Mouse (Mus musculus) hindbrain, postnatal 0 days (tissue): ENCODE measurements around the gene Polg2. TPM values are rescaled to one million over a fixed set of nuclear protein-coding genes. Genes with fewer than 3 reads are reported as not detected.
"Not testable (repeated sequence)": the region's sequence is repeated elsewhere in the genome, so short reads cannot be mapped to it uniquely, and the experiment has no call there.

ENCODE experiments used
- ATAC-seq: fragments of 200-750 bp; cut with Nextera tagmentation; 2 replicates; pipeline ENCODE4 v1.8.0; 2017; ENCODE audit warnings: mild to moderate bottlenecking, moderate TSS enrichment, moderate library complexity
- DNase-seq: peaks from one replicate; pipeline ENCODE4 v3.0.0-alpha.2; 2015; ENCODE audit warnings: low spot score
- H3K27ac ChIP-seq: fragments of 300-500 bp; sonication (generic); 2 replicates; pipeline ENCODE4 v1.5.1; 2014; ENCODE audit warnings: mild to moderate bottlenecking
- H3K27me3 ChIP-seq: fragments of 300-500 bp; sonication (generic); 2 replicates; pipeline ENCODE4 v1.6.1; 2014; ENCODE audit warnings: low read length, mixed read lengths; ENCODE audit not compliant: insufficient read depth
- H3K36me3 ChIP-seq: fragments of 300-500 bp; sonication (generic); 2 replicates; pipeline ENCODE4 v1.6.1; 2014; ENCODE audit warnings: low read length, mixed read lengths; ENCODE audit not compliant: insufficient read depth
- H3K4me1 ChIP-seq: fragments of 300-500 bp; sonication (generic); 2 replicates; pipeline ENCODE4 v1.6.1; 2014; ENCODE audit warnings: antibody characterized with exemption, low read length, mixed read lengths; ENCODE audit not compliant: insufficient read depth
- H3K4me2 ChIP-seq: fragments of 300-500 bp; sonication (generic); 2 replicates; pipeline ENCODE4 v1.6.1; 2014; ENCODE audit warnings: low read depth, mild to moderate bottlenecking, low read length, moderate library complexity, mixed read lengths
- H3K4me3 ChIP-seq: fragments of 300-500 bp; sonication (generic); 2 replicates; pipeline ENCODE4 v1.5.1; 2014; ENCODE audit warnings: low read length
- H3K9ac ChIP-seq: fragments of 300-500 bp; sonication (generic); replicated peaks from 2 replicates; pipeline ENCODE4 v1.6.1; 2014; ENCODE audit warnings: mild to moderate bottlenecking, low read length, moderate library complexity, mixed read lengths
- H3K9me3 ChIP-seq: fragments of 300-500 bp; sonication (generic); 2 replicates; pipeline ENCODE4 v1.6.1; 2016; ENCODE audit warnings: low read length, mixed read lengths
- CTCF ChIP-seq: IDR thresholded peaks from 2 replicates; pipeline ENCODE4 v1.5.1; 2016; ENCODE audit warnings: antibody characterized with exemption, control low read depth, low read depth
- WGBS: fragments of 180-500 bp; shearing (Covaris S2); extraction: QIAGEN DNeasy Blood & Tissue Kit; methylation state at CpG from one replicate; pipeline ENCODE4 v1.1.7; 2014; 5-methylcytosine and 5-hydroxymethylcytosine counted together
- polyA plus RNA-seq: library from polyadenylated mRNA; unstranded; fragments of >200 nt; fragmentation: Nextera tagmentation; extraction: Ambion mirVana; gene quantifications from 2 replicates; pipeline ENCODE4 v1.2.1, GENCODE M21; 2015
- total RNA-seq: library from RNA; depleted of rRNA; stranded (reverse); fragments of >200 nt; gene quantifications from 2 replicates; pipeline ENCODE4 v1.2.3, GENCODE M21; 2014

Polg2 gene
- total and polyA plus RNA-seq, 2 experiments from 2014 or later = 8.3 to 9.5 TPM

GRCm38 (mm10) chr11:106785043-106785442, 5.7 kb upstream of the Polg2 start:
- H3K4me3 ChIP-seq = no peak overlapping the region
- H3K4me2 ChIP-seq = peak overlapping the region; percentile 71; the same call in 1 of the 2 replicates
- H3K9ac ChIP-seq = no peak overlapping the region
- no peak overlapping the region for H3K27ac ChIP-seq
- TF ChIP-seq CTCF = no peak
- H3K36me3 ChIP-seq = peaks cover 34% of the 10 kb centered on the region
- no peaks in the 10 kb centered on the region for H3K27me3 ChIP-seq
- H3K9me3 ChIP-seq = no peaks in the 10 kb centered on the region
- ATAC-seq (no peak), DNase-seq (no peak)
- 60% methylated on average over 1 of the region's 1 CpGs for WGBS
- 0 out of 2 replicates have a peak, but pooled peaks cover 8% of the 10 kb centered on the region for H3K4me1 ChIP-seq

GRCm38 (mm10) chr11:106784476-106784875, 5.1 kb upstream of the Polg2 start:
- 0 out of 2 replicates have a peak, but pooled peaks cover 8% of the 10 kb centered on the region for H3K4me1 ChIP-seq
- H3K4me3 ChIP-seq = no peak overlapping the region
- no peak overlapping the region for H3K27ac ChIP-seq
- DNase-seq = no peak
- peaks cover 34% of the 10 kb centered on the region for H3K36me3 ChIP-seq
- H3K4me2 ChIP-seq = no peak overlapping the region
- no peaks in the 10 kb centered on the region for H3K9me3 ChIP-seq
- H3K27me3 ChIP-seq = no peaks in the 10 kb centered on the region
- 84% methylated on average over 2 of the region's 2 CpGs for WGBS
- TF ChIP-seq CTCF = no peak
- ATAC-seq = no peak
- no peak overlapping the region for H3K9ac ChIP-seq

GRCm38 (mm10) chr11:106782841-106783764, 3.8 kb upstream of the Polg2 start:
- H3K27me3 ChIP-seq = no peaks in the 10 kb centered on the region

GRCm38 (mm10) chr11:106782271-106782670, 2.9 kb upstream of the Polg2 start:
- WGBS = 90% methylated on average over 7 of the region's 7 CpGs

More at GRCm38 (mm10) chr11:106782841-106783764, 3.8 kb upstream of the Polg2 start:
- Histone ChIP-seq H3K9ac (no peak overlapping the region), H3K4me2 (no peak overlapping the region), H3K4me1 (0 out of 2 replicates have a peak, but pooled peaks cover 8% of the 10 kb centered on the region), H3K4me3 (no peak overlapping the region), H3K36me3 (peaks cover 34% of the 10 kb centered on the region), H3K27ac (no peak overlapping the region), H3K9me3 (no peaks in the 10 kb centered on the region)
- DNase-seq (no peak), ATAC-seq (no peak)
- WGBS = 82% methylated on average over 9 of the region's 9 CpGs
- no peak for TF ChIP-seq CTCF

GRCm38 (mm10) chr11:106780590-106781220, 1.4 kb upstream of the Polg2 start:
- DNase-seq (no peak), ATAC-seq (no peak)
- no peak overlapping the region for H3K4me2 ChIP-seq
- H3K36me3 ChIP-seq = peaks cover 33% of the 10 kb centered on the region
- no peak for TF ChIP-seq CTCF
- no peak overlapping the region for H3K27ac ChIP-seq
- H3K4me1 ChIP-seq = 0 out of 2 replicates have a peak, but pooled peaks cover 7% of the 10 kb centered on the region
- no peaks in the 10 kb centered on the region for H3K9me3 ChIP-seq
- no peak overlapping the region for H3K9ac ChIP-seq
- 80% methylated on average over 6 of the region's 6 CpGs for WGBS
- H3K4me3 ChIP-seq = no peak overlapping the region
- H3K27me3 ChIP-seq = no peaks in the 10 kb centered on the region

More at GRCm38 (mm10) chr11:106782271-106782670, 2.9 kb upstream of the Polg2 start:
- not testable (repeated sequence) for H3K27me3 ChIP-seq, DNase-seq, ATAC-seq, H3K9ac ChIP-seq, H3K4me3 ChIP-seq, H3K27ac ChIP-seq, H3K9me3 ChIP-seq, H3K4me2 ChIP-seq, H3K4me1 ChIP-seq
- peaks cover 34% of the 10 kb centered on the region for H3K36me3 ChIP-seq

- Histone ChIP-seq H3K36me3 (peaks cover 34% of the 10 kb centered on the region), H3K27me3 (no peaks in the 10 kb centered on the region), H3K9ac (0 out of 2 replicates have a peak overlapping the region, but pooled peaks have one; percentile 76), H3K4me2 (peak overlapping the region; percentile 92), H3K27ac (peak overlapping the region; percentile 88), H3K4me1 (0 out of 2 replicates have a peak, but pooled peaks cover 2% of the 10 kb centered on the region), H3K9me3 (no peaks in the 10 kb centered on the region), H3K4me3 (no peak overlapping the region)
- DNase-seq = no peak
- no peak; the same call in 1 of the 2 replicates for ATAC-seq
- WGBS = 57% methylated on average over 4 of the region's 4 CpGs
- TF ChIP-seq CTCF = no peak
Measured at GRCm38 (mm10) chr11:106780089-106780425, 720 bp upstream of the Polg2 start.
